22 mouse cellular contexts compared by ENCODE assay signal in the genomic region with DNA sequence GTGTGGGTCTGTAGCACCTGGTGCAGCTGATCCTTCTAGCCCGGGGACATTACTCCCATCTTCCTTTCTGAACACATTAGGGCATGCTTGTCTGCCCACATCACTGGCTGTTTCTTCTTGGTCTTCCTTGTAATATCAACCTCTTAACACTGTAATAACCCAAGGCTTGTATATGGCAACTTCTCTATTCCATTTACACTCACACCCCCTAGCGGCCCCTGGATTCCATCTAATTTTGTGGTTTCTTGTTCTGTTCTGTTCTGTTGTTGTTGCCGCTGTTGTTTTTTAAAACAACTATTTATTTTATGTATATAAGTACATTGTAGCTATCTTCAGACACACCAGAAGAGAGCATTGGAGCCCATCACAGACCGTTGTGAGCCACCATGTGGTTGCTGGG. TPM values are rescaled to one million over a fixed set of nuclear protein-coding genes. Genes with fewer than 3 reads are reported as not detected.
A peak's percentile ranks its signal among the peaks of the same experiment; 100 is the strongest.
DNase-seq lines count a peak whose midpoint lies in the region; ATAC-seq and TF ChIP-seq lines count a peak whose summit lies in the region.
"Had no signal": no experiment of that assay in that cellular context is flagged by ENCODE, and none has a peak within 500 bp of the region (broad histone marks: within the 10 kb centered on the region; RNA-seq: fewer than 3 reads in every experiment).

No protein-coding gene starts in this region.

- no peak overlapping the region for H3K4me3 ChIP-seq in lung, embryonic 14.5 days (ENCODE audit: low read depth, low read length)
- H3K4me3 ChIP-seq in CH12.LX (replicated peaks in 1 of 3; ENCODE audit: low read depth in 2 of 3, low read length in 2 of 3, poor library complexity in 1 of 3), result no peak overlapping the region
- H3K4me3 ChIP-seq in forebrain, embryonic 16.5 days (replicated peaks; ENCODE audit: low read length), result no peak overlapping the region
- no peak overlapping the region for H3K4me3 ChIP-seq in midbrain, embryonic 16.5 days (ENCODE audit: low read depth, low read length)
- no peak overlapping the region for H3K4me3 ChIP-seq in kidney, embryonic 15.5 days (replicated peaks)
- H3K4me3 ChIP-seq: embryonic facial prominence, embryonic 10.5 days; erythroblast, embryonic 14.5 days; heart, embryonic 15.5 days; left cerebral cortex, adult 2 months had no signal

- in situ Hi-C loops in CH12.LX (cut with MboI; ENCODE audit: low pct_ligation_motif_present, low pct_unique_long_range_greater_than_20kb, low sequenced_read_pairs), result loop anchor here (10.0 kb wide), 1 partner anchor 162 kb away; no protein-coding TSS in a partner anchor

- dilution Hi-C loops in CH12.LX (cut with MboI; ENCODE audit: extremely low pct_ligation_motif_present, extremely low pct_unique_long_range_greater_than_20kb, low sequenced_read_pairs), result no loop called here

- H3K79me2 ChIP-seq in CH12.LX (replicated peaks; ENCODE audit: control insufficient read depth, extremely low read depth, insufficient read depth, poor library complexity, severe bottlenecking), result no peaks in the 10 kb centered on the region

- no peak overlapping the region for H3K27ac ChIP-seq in lung, embryonic 14.5 days (ENCODE audit: low read depth)
- H3K27ac ChIP-seq in CH12.LX (ENCODE audit: insufficient read depth, low read depth), result no peak overlapping the region
- no peak overlapping the region for H3K27ac ChIP-seq in forebrain, embryonic 16.5 days (ENCODE audit: low read length)
- no peak overlapping the region for H3K27ac ChIP-seq in midbrain, embryonic 16.5 days (ENCODE audit: low read length)
- H3K27ac ChIP-seq in kidney, embryonic 15.5 days, result no peak overlapping the region
- H3K27ac ChIP-seq: embryonic facial prominence, embryonic 10.5 days; heart, embryonic 15.5 days; left cerebral cortex, adult 2 months; liver, embryonic 14.5 days had no signal

- peaks cover 4% of the 10 kb centered on the region; the same call in 1 of the 2 replicates for H3K36me3 ChIP-seq in lung, embryonic 14.5 days (ENCODE audit: insufficient read depth)
- H3K36me3 ChIP-seq in CH12.LX (replicated peaks in 1 of 2; ENCODE audit: control insufficient read depth in 1 of 2, insufficient read depth in 1 of 2, low read length in 1 of 2), result peaks cover 13 to 40% of the 10 kb centered on the region in 2 experiments
- H3K36me3 ChIP-seq in forebrain, embryonic 16.5 days (ENCODE audit: control insufficient read depth, insufficient read depth), result peaks cover 7% of the 10 kb centered on the region; the same call in 1 of the 2 replicates
- H3K36me3 ChIP-seq in midbrain, embryonic 16.5 days (ENCODE audit: control insufficient read depth, insufficient read depth, low read length), result peaks cover 12% of the 10 kb centered on the region
- peaks cover 4% of the 10 kb centered on the region for H3K36me3 ChIP-seq in kidney, embryonic 15.5 days
- H3K36me3 ChIP-seq: heart, embryonic 15.5 days had no signal

- no peak overlapping the region for H3K4me2 ChIP-seq in lung, embryonic 14.5 days
- no peak overlapping the region for H3K4me2 ChIP-seq in CH12.LX (ENCODE audit: insufficient read depth, low read depth, poor library complexity, severe bottlenecking)
- H3K4me2 ChIP-seq in forebrain, embryonic 16.5 days (ENCODE audit: low read length), result peak overlapping the region; percentile 84
- peak overlapping the region; percentile 79 for H3K4me2 ChIP-seq in midbrain, embryonic 16.5 days (ENCODE audit: low read length)
- H3K4me2 ChIP-seq in kidney, embryonic 15.5 days, result no peak overlapping the region
- H3K4me2 ChIP-seq: heart, embryonic 15.5 days had no signal

- H3K9ac ChIP-seq in lung, embryonic 14.5 days, result no peak overlapping the region
- no peak overlapping the region for H3K9ac ChIP-seq in CH12.LX (ENCODE audit: insufficient read depth, low read depth)
- no peak overlapping the region for H3K9ac ChIP-seq in forebrain, embryonic 16.5 days (replicated peaks; ENCODE audit: low read depth, low read length)
- H3K9ac ChIP-seq in midbrain, embryonic 16.5 days (ENCODE audit: low read depth, low read length), result no peak overlapping the region
- H3K9ac ChIP-seq in kidney, embryonic 15.5 days, result no peak overlapping the region
- H3K9ac ChIP-seq: heart, embryonic 15.5 days; liver, embryonic 14.5 days had no signal

- ATAC-seq in lung, embryonic 14.5 days (ENCODE audit: insufficient read depth), result no peak
- ATAC-seq in forebrain, embryonic 16.5 days, result no peak
- no peak for ATAC-seq in midbrain, embryonic 16.5 days
- ATAC-seq in monocyte, adult 5-6 weeks (replicated peaks; ENCODE audit: insufficient number of reproducible peaks, low FRiP score, low TSS enrichment, poor library complexity, severe bottlenecking), result no peak
- ATAC-seq in kidney, embryonic 15.5 days (replicated peaks; ENCODE audit: low FRiP score), result no peak
- ATAC-seq: CD4-positive, CD25-positive, alpha-beta regulatory T cell, adult 4 months had no signal

- TF ChIP-seq CTCF in lung, embryonic 14.5 days (IDR thresholded peaks at IDR 0.05; ENCODE audit: low read depth), result 0 out of 2 replicates have a peak, but pooled peaks have one; percentile 18
- peak in 1 of 2 experiments; percentile 52; a peak in 2 of 4 replicates for TF ChIP-seq CTCF in CH12.LX (conservative IDR thresholded peaks at IDR 0.05 in 1 of 2, IDR thresholded peaks at IDR 0.05 in 1 of 2; ENCODE audit: low read depth in 2 of 2, low read length in 2 of 2)

- no peak for DNase-seq in lung, embryonic 14.5 days
- DNase-seq in lung, postnatal 25 days (ENCODE audit: low spot score), result no peak
- no peak for DNase-seq in CH12.LX (ENCODE audit: extremely low read depth)
- no peak for DNase-seq in kidney, postnatal 14 days
- DNase-seq: heart, adult 11 months; lung, postnatal 10 days; right cerebral cortex, postnatal 25 days; thymus, adult 2 months had no signal

- WGBS in lung, embryonic 14.5 days, result 80% methylated on average over 4 of the region's 4 CpGs
- WGBS in forebrain, embryonic 16.5 days, result 89% methylated on average over 4 of the region's 4 CpGs
- WGBS in midbrain, embryonic 16.5 days, result 88% methylated on average over 4 of the region's 4 CpGs
- 88% methylated on average over 4 of the region's 4 CpGs for WGBS in kidney, embryonic 15.5 days

- TF ChIP-seq POLR2A in CH12.LX (IDR thresholded peaks at IDR 0.05; ENCODE audit: low read depth, low read length), result no peak

- H3K9me3 ChIP-seq in lung, embryonic 14.5 days (ENCODE audit: low read depth, low read length), result no peaks in the 10 kb centered on the region
- no peaks in the 10 kb centered on the region for H3K9me3 ChIP-seq in CH12.LX (replicated peaks; ENCODE audit: low read length)
- no peaks in the 10 kb centered on the region for H3K9me3 ChIP-seq in forebrain, embryonic 16.5 days (ENCODE audit: control insufficient read depth, low read length)
- H3K9me3 ChIP-seq in midbrain, embryonic 16.5 days (replicated peaks; ENCODE audit: control insufficient read depth, low read length, poor library complexity, severe bottlenecking), result no peaks in the 10 kb centered on the region
- H3K9me3 ChIP-seq in kidney, embryonic 15.5 days (replicated peaks), result no peaks in the 10 kb centered on the region
- H3K9me3 ChIP-seq: embryonic facial prominence, embryonic 10.5 days; heart, embryonic 15.5 days had no signal

- H3K27me3 ChIP-seq in lung, embryonic 14.5 days (ENCODE audit: insufficient read depth, low read length), result peaks cover 13% of the 10 kb centered on the region
- no peaks in the 10 kb centered on the region for H3K27me3 ChIP-seq in CH12.LX (replicated peaks)
- H3K27me3 ChIP-seq in forebrain, embryonic 16.5 days (replicated peaks; ENCODE audit: control insufficient read depth, insufficient read depth, low read length), result no peaks in the 10 kb centered on the region
- H3K27me3 ChIP-seq in midbrain, embryonic 16.5 days (ENCODE audit: control insufficient read depth, insufficient read depth, low read depth, low read length), result no peaks in the 10 kb centered on the region; the same call in 1 of the 2 replicates
- H3K27me3 ChIP-seq in kidney, embryonic 15.5 days, result peaks cover 11% of the 10 kb centered on the region

- TF ChIP-seq RAD21 in CH12.LX (IDR thresholded peaks at IDR 0.05; ENCODE audit: low read depth, low read length), result peak; percentile 33

- no peak for TF ChIP-seq EP300 in CH12.LX (IDR thresholded peaks at IDR 0.05; ENCODE audit: low read length)

- H3K4me1 ChIP-seq in lung, embryonic 14.5 days (ENCODE audit: insufficient read depth), result no peaks in the 10 kb centered on the region; the same call in 1 of the 2 replicates
- peaks cover 5 to 23% of the 10 kb centered on the region in 2 experiments for H3K4me1 ChIP-seq in CH12.LX (ENCODE audit: control insufficient read depth in 1 of 2, insufficient read depth in 2 of 2)
- H3K4me1 ChIP-seq in forebrain, embryonic 16.5 days (replicated peaks; ENCODE audit: control insufficient read depth, insufficient read depth, low read length), result peaks cover 50% of the 10 kb centered on the region
- peaks cover 41% of the 10 kb centered on the region for H3K4me1 ChIP-seq in midbrain, embryonic 16.5 days (ENCODE audit: control insufficient read depth, insufficient read depth, low read length)
- peaks cover 29% of the 10 kb centered on the region for H3K4me1 ChIP-seq in kidney, embryonic 15.5 days

RNA-seq across cellular contexts. Expression of a gene that starts 2.8 kb away (rescaled TPM):
- polyA plus RNA-seq in lung, embryonic 14.5 days (2014; fragmentation: Nextera tagmentation; extraction: Ambion mirVana), result 9.0 and 9.5 TPM in 2 replicates
- total RNA-seq in CH12.LX (2012; rRNA removed) (4.7 and 4.8 TPM in 2 replicates), CH12.LX (2014; rRNA removed) (2.2 and 2.7 TPM in 2 replicates)
- 9.1 and 9.4 TPM in 2 replicates for polyA plus RNA-seq in CH12.LX (2012; ENCODE audit: insufficient read length, low read depth)
- 110 and 125 TPM in 2 replicates for polyA plus RNA-seq in forebrain, embryonic 16.5 days (2015; fragmentation: Nextera tagmentation; extraction: Ambion mirVana)
- polyA plus RNA-seq in midbrain, embryonic 16.5 days (2015; fragmentation: Nextera tagmentation; extraction: Ambion mirVana), result 168 and 175 TPM in 2 replicates
- 0.64 to 1.3 TPM in 2 of 3 replicates, not detected in the other for total RNA-seq in monocyte, adult 5-6 weeks (2017)
- polyA plus RNA-seq in kidney, embryonic 15.5 days (2015; fragmentation: Nextera tagmentation; extraction: Ambion mirVana), result 10.6 and 12.6 TPM in 2 replicates

RNA-seq across cellular contexts. Expression of a gene that starts 9.0 kb away (rescaled TPM):
- 31.9 and 33.3 TPM in 2 replicates for polyA plus RNA-seq in lung, embryonic 14.5 days (2014; fragmentation: Nextera tagmentation; extraction: Ambion mirVana)
- total RNA-seq in CH12.LX (2012; rRNA removed) (10.9 and 12.5 TPM in 2 replicates), CH12.LX (2014; rRNA removed) (3.9 and 4.4 TPM in 2 replicates)
- 6.3 and 7.5 TPM in 2 replicates for polyA plus RNA-seq in CH12.LX (2012; ENCODE audit: insufficient read length, low read depth)
- 12.5 and 12.9 TPM in 2 replicates for polyA plus RNA-seq in forebrain, embryonic 16.5 days (2015; fragmentation: Nextera tagmentation; extraction: Ambion mirVana)
- 10.5 and 12.0 TPM in 2 replicates for polyA plus RNA-seq in midbrain, embryonic 16.5 days (2015; fragmentation: Nextera tagmentation; extraction: Ambion mirVana)
- 0.43 to 0.49 TPM in 2 of 3 replicates, not detected in the other for total RNA-seq in monocyte, adult 5-6 weeks (2017)
- 21.6 and 25.4 TPM in 2 replicates for polyA plus RNA-seq in kidney, embryonic 15.5 days (2015; fragmentation: Nextera tagmentation; extraction: Ambion mirVana)

RNA-seq across cellular contexts. Expression of a gene that starts 10.6 kb away (rescaled TPM):
- polyA plus RNA-seq in lung, embryonic 14.5 days (2014; fragmentation: Nextera tagmentation; extraction: Ambion mirVana), result 102 and 112 TPM in 2 replicates
- 51.0 and 62.4 TPM in 2 replicates for total RNA-seq in CH12.LX (2012; rRNA removed)
- total RNA-seq in CH12.LX (2014; rRNA removed), result 34.1 and 39.9 TPM in 2 replicates
- 165 and 198 TPM in 2 replicates for polyA plus RNA-seq in CH12.LX (2012; ENCODE audit: insufficient read length, low read depth)
- 44.9 and 46.8 TPM in 2 replicates for polyA plus RNA-seq in forebrain, embryonic 16.5 days (2015; fragmentation: Nextera tagmentation; extraction: Ambion mirVana)
- 40.1 and 41.6 TPM in 2 replicates for polyA plus RNA-seq in midbrain, embryonic 16.5 days (2015; fragmentation: Nextera tagmentation; extraction: Ambion mirVana)
- total RNA-seq in monocyte, adult 5-6 weeks (2017), result 19.7 to 52.7 TPM (median 21.0 TPM) in 3 replicates
- polyA plus RNA-seq in kidney, embryonic 15.5 days (2015; fragmentation: Nextera tagmentation; extraction: Ambion mirVana), result 88.8 and 103 TPM in 2 replicates

RNA-seq across cellular contexts. Expression of a gene that starts 11.0 kb away (rescaled TPM):
- polyA plus RNA-seq in lung, embryonic 14.5 days (2014; fragmentation: Nextera tagmentation; extraction: Ambion mirVana), result 0.61 and 1.1 TPM in 2 replicates
- 0.34 and 0.42 TPM in 2 replicates for total RNA-seq in CH12.LX (2012; rRNA removed)
- total RNA-seq in CH12.LX (2014; rRNA removed), result not detected in 2 replicates
- polyA plus RNA-seq in CH12.LX (2012; ENCODE audit: insufficient read length, low read depth), result 0.31 TPM in 1 of 2 replicates, not detected in the other
- 1.5 and 2.8 TPM in 2 replicates for polyA plus RNA-seq in forebrain, embryonic 16.5 days (2015; fragmentation: Nextera tagmentation; extraction: Ambion mirVana)
- polyA plus RNA-seq in midbrain, embryonic 16.5 days (2015; fragmentation: Nextera tagmentation; extraction: Ambion mirVana), result 4.5 and 4.7 TPM in 2 replicates
- total RNA-seq in monocyte, adult 5-6 weeks (2017), result not detected in 3 replicates
- 0.84 and 1.1 TPM in 2 replicates for polyA plus RNA-seq in kidney, embryonic 15.5 days (2015; fragmentation: Nextera tagmentation; extraction: Ambion mirVana)
- total RNA-seq: megakaryocyte-erythroid progenitor cell, adult 5-6 weeks had no signal
- polyA plus RNA-seq: erythroblast, embryonic 14.5 days had no signal

RNA-seq across cellular contexts. Expression of a gene that starts 17.3 kb away (rescaled TPM):
- polyA plus RNA-seq in lung, embryonic 14.5 days (2014; fragmentation: Nextera tagmentation; extraction: Ambion mirVana), result 0.33 and 0.34 TPM in 2 replicates
- total RNA-seq in CH12.LX (2012; rRNA removed), result 0.08 TPM in 1 of 2 replicates, not detected in the other
- total RNA-seq in CH12.LX (2014; rRNA removed), result not detected in 2 replicates
- polyA plus RNA-seq in CH12.LX (2012; ENCODE audit: insufficient read length, low read depth), result not detected in 2 replicates
- polyA plus RNA-seq in forebrain, embryonic 16.5 days (2015; fragmentation: Nextera tagmentation; extraction: Ambion mirVana), result 0.25 TPM in 1 of 2 replicates, not detected in the other
- polyA plus RNA-seq in midbrain, embryonic 16.5 days (2015; fragmentation: Nextera tagmentation; extraction: Ambion mirVana), result 0.35 and 0.40 TPM in 2 replicates
- total RNA-seq in monocyte, adult 5-6 weeks (2017), result 0.96 to 2.5 TPM in 2 of 3 replicates, not detected in the other
- polyA plus RNA-seq in kidney, embryonic 15.5 days (2015; fragmentation: Nextera tagmentation; extraction: Ambion mirVana), result 0.12 and 0.13 TPM in 2 replicates
- total RNA-seq: megakaryocyte-erythroid progenitor cell, adult 5-6 weeks had no signal
- polyA plus RNA-seq: erythroblast, embryonic 14.5 days; intestine, embryonic 14.5 days; kidney, embryonic 14.5 days; limb, embryonic 11.5 days had no signal

Comparison
In these comparisons a context has a peak if more than half of its experiments do, and no peak if none do; other contexts are left out.
1. H3K4me2 ChIP-seq: peak in forebrain, embryonic 16.5 days (single experiment) and midbrain, embryonic 16.5 days (single experiment); none in lung, embryonic 14.5 days (single experiment), CH12.LX (single experiment) and kidney, embryonic 15.5 days (single experiment).